Mouse (Mus musculus): Measurements from ENCODE around the gene Rmnd5b.
"Not testable (repeated sequence)": the region's sequence is repeated elsewhere in the genome, so short reads cannot be mapped to it uniquely, and the experiment has no call there.

Rmnd5b gene

GRCm38 (mm10) chr11:51649111-51649888, 13.6 kb upstream of the Rmnd5b start:
- DNase-seq, result no peak

GRCm38 (mm10) chr11:51648566-51648965, 12.9 kb upstream of the Rmnd5b start:
- DNase-seq, result no peak

- no peak for DNase-seq
These were observed 11.3 kb upstream of the Rmnd5b start for GRCm38 (mm10) chr11:51646751-51647667.

- no peak for DNase-seq
These were observed 10.5 kb upstream of the Rmnd5b start for GRCm38 (mm10) chr11:51646245-51646644.

- DNase-seq, result no peak
These were observed 9.6 kb upstream of the Rmnd5b start for GRCm38 (mm10) chr11:51645293-51645692.

GRCm38 (mm10) chr11:51644217-51644616, 8.5 kb upstream of the Rmnd5b start:
- DNase-seq, result no peak

- DNase-seq, result no peak
These were observed 8.1 kb upstream of the Rmnd5b start for GRCm38 (mm10) chr11:51643761-51644160.

- DNase-seq, result no peak
These were observed 7.5 kb upstream of the Rmnd5b start for GRCm38 (mm10) chr11:51643202-51643601.

- DNase-seq, result no peak
These were observed 5.1 kb upstream of the Rmnd5b start for GRCm38 (mm10) chr11:51640748-51641147.

- no peak for DNase-seq
These were observed 2.8 kb upstream of the Rmnd5b start for GRCm38 (mm10) chr11:51638497-51638896.

- DNase-seq, result peak; percentile 50
These were observed 2.3 kb upstream of the Rmnd5b start for GRCm38 (mm10) chr11:51637971-51638414.

GRCm38 (mm10) chr11:51636323-51636684, 608 bp upstream of the Rmnd5b start:
- peak; percentile 79 for DNase-seq

GRCm38 (mm10) chr11:51635127-51635524, 570 bp downstream of the Rmnd5b start:
- no peak for DNase-seq

- DNase-seq, result no peak
These were observed 2.0 kb downstream of the Rmnd5b start for GRCm38 (mm10) chr11:51633721-51634120.

- not testable (repeated sequence) for DNase-seq
These were observed 2.5 kb downstream of the Rmnd5b start for GRCm38 (mm10) chr11:51633200-51633599.

GRCm38 (mm10) chr11:51632130-51632753, 3.5 kb downstream of the Rmnd5b start:
- DNase-seq, result no peak

- no peak for DNase-seq
These were observed 5.9 kb downstream of the Rmnd5b start for GRCm38 (mm10) chr11:51629651-51630314.

GRCm38 (mm10) chr11:51627907-51628306, 7.8 kb downstream of the Rmnd5b start:
- DNase-seq, result no peak

- DNase-seq, result no peak
These were observed 8.3 kb downstream of the Rmnd5b start for GRCm38 (mm10) chr11:51627425-51627824.

GRCm38 (mm10) chr11:51625187-51625820, 10.4 kb downstream of the Rmnd5b start:
- DNase-seq, result no peak

GRCm38 (mm10) chr11:51622971-51623491, 12.7 kb downstream of the Rmnd5b start:
- DNase-seq, result no peak

GRCm38 (mm10) chr11:51621776-51622175, 13.9 kb downstream of the Rmnd5b start:
- no peak for DNase-seq
